18 mouse cellular contexts compared by ENCODE assay signal in genomic region chr6:50120931-50121330, GRCm38 (mm10).
"Had no signal": no experiment of that assay in that cellular context is flagged by ENCODE, and none has a peak within 500 bp of the region (broad histone marks: within the 10 kb centered on the region; RNA-seq: fewer than 3 reads in every experiment).

No protein-coding gene starts in this region.

- H3K4me1 ChIP-seq: limb, embryonic 12.5 days; limb, embryonic 15.5 days; midbrain, embryonic 10.5 days had no signal

- ATAC-seq: liver, postnatal 0 days; lung, postnatal 0 days had no signal

- H3K4me3 ChIP-seq: limb, embryonic 12.5 days; limb, embryonic 15.5 days; midbrain, embryonic 10.5 days had no signal

- DNase-seq: kidney, adult 9 months; kidney, postnatal 14 days; left cerebral cortex, postnatal 4 days; liver, postnatal 0 days; lung, embryonic 14.5 days; midbrain, embryonic 14.5 days; right cerebral cortex, postnatal 14 days; right cerebral cortex, postnatal 4 days; thymus, postnatal 14 days; thymus, postnatal 4 days had no signal

- H3K4me2 ChIP-seq: limb, embryonic 12.5 days; limb, embryonic 15.5 days; liver, embryonic 11.5 days; lung, embryonic 14.5 days had no signal

- H3K27me3 ChIP-seq: limb, embryonic 12.5 days; limb, embryonic 15.5 days; megakaryocyte, embryonic 14.5 days had no signal

- H3K9ac ChIP-seq: limb, embryonic 12.5 days; limb, embryonic 15.5 days; liver, embryonic 14.5 days; liver, postnatal 0 days; lung, embryonic 14.5 days had no signal

- H3K9me3 ChIP-seq: limb, embryonic 15.5 days had no signal

- H3K27ac ChIP-seq: limb, embryonic 12.5 days; limb, embryonic 15.5 days; liver, embryonic 14.5 days; macrophage; midbrain, embryonic 10.5 days had no signal
